Mouse (Mus musculus): Measurements from ENCODE around the gene Ccdc74a.

GRCm38 (mm10) chr16:17647566-17648340, 1.5 kb downstream of the Ccdc74a start:
- TF ChIP-seq POLR2A (IDR thresholded peaks at IDR 0.05; ENCODE audit: extremely low read depth, insufficient read depth, low read length), result no peak
- TF ChIP-seq CTCF (IDR thresholded peaks at IDR 0.05; ENCODE audit: low read depth, low read length), result no peak

All from liver, adult 2 months (tissue).